Mouse (Mus musculus): ENCODE measurements around the gene Zbtb17. TPM values are rescaled to one million over a fixed set of nuclear protein-coding genes. Genes with fewer than 3 reads are reported as not detected.

The Zbtb17 gene
- polyA plus RNA-seq, 1 experiment from 2014 or later, result 43.8 TPM

DNA sequence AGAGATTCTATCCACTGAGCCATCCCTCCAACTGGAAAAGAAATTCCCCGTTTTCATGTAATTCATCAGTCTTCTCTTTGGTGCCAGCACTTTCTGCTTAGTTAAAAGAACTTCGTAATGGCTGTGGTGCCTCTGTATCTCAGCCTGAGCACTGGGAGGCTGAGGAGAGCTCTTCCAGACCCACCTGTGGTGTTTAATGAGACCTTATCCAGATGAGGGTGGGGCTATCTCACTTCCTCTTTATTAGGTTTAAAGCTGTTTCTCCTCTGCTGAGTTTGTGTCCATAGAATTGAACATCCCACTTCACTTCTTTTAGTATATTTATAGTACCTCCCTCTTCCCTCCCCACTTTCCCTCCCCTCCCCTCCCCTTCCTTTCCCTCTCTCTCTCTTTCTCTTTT is 6.8 kb downstream of the Zbtb17 start:
- H3K4me3 ChIP-seq, result no peak overlapping the region
- ATAC-seq (ENCODE audit: insufficient number of reproducible peaks, insufficient read depth, low FRiP score, low TSS enrichment, low read depth), result no peak
- no peaks in the 10 kb centered on the region for H3K27me3 ChIP-seq
- peaks cover 3% of the 10 kb centered on the region; the same call in 1 of the 2 replicates for H3K4me1 ChIP-seq
- H3K27ac ChIP-seq, result no peak overlapping the region
- WGBS, result 79% methylated on average over 2 of the region's 2 CpGs
- H3K9me3 ChIP-seq, result no peaks in the 10 kb centered on the region
- H3K36me3 ChIP-seq, result peaks cover 75% of the 10 kb centered on the region
- H3K4me2 ChIP-seq, result no peak overlapping the region
- no peak overlapping the region for H3K9ac ChIP-seq

DNA sequence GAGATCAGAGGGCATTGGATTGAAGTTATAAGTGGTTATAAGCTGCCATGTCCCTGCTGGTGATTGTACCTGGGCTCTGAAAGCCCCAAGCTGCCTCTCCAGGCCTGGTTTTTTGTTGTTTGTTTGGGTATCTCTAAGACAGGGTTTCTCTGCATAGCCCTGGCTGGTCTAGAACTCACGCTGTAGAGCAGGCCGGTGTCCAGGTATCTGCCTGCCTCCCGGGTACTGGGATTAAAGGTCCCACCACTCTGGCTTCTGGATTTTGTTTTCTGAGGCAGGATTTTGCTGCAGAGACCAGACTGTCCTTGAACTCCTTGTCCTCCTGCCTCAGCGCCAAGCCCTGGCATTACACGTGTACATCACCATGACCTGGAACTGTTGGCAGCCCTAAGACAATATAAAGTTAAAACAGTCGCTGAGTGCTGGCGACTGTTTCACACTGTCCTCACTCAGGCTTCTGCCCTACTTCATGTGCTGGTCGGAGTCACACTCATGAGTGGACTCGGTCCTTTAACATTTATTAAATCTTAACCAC is 7.5 kb downstream of the Zbtb17 start:
- WGBS, result 95% methylated on average over 9 of the region's 9 CpGs
- H3K4me2 ChIP-seq, result no peak overlapping the region

GRCm38 (mm10) chr4:141454581-141455350 is 10.3 kb downstream of the Zbtb17 start:
- Histone ChIP-seq H3K4me3 (no peak overlapping the region), H3K4me2 (no peak overlapping the region), H3K4me1 (peaks cover 17% of the 10 kb centered on the region), H3K36me3 (peaks cover 46% of the 10 kb centered on the region), H3K9ac (no peak overlapping the region), H3K9me3 (no peaks in the 10 kb centered on the region), H3K27ac (no peak overlapping the region), H3K27me3 (no peaks in the 10 kb centered on the region)
- no peak for ATAC-seq (ENCODE audit: insufficient number of reproducible peaks, insufficient read depth, low FRiP score, low TSS enrichment, low read depth)
- WGBS, result 83% methylated on average over 14 of the region's 14 CpGs

More for the DNA sequence above, 7.5 kb downstream of the Zbtb17 start:
- ATAC-seq (ENCODE audit: insufficient number of reproducible peaks, insufficient read depth, low FRiP score, low TSS enrichment, low read depth), result no peak
- H3K27me3 ChIP-seq, result no peaks in the 10 kb centered on the region
- no peaks in the 10 kb centered on the region for H3K9me3 ChIP-seq
- no peak overlapping the region for H3K4me3 ChIP-seq
- H3K36me3 ChIP-seq, result peaks cover 69% of the 10 kb centered on the region
- H3K9ac ChIP-seq, result no peak overlapping the region
- H3K27ac ChIP-seq, result no peak overlapping the region
- H3K4me1 ChIP-seq, result no peaks in the 10 kb centered on the region

DNA sequence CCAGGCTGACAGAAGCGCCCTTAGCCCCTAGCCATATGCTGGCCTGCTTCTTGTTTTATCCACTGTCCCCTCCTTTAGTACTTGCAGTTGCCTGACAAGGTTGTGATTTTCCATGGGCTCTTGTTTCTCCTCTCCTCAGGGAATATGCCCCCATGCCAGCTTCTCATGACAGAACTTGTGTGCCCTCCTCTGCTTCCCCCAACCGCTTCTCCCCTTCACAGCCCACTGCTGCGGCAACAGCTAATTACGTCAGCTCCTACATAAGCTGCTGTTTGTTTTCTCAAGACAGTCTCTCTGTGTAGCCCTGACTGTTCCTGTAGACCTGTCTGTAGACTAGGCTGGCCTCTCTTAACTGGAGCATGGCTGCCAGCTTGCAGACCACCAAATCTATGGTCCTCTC is 11.1 kb downstream of the Zbtb17 start:
- Histone ChIP-seq H3K9me3 (no peaks in the 10 kb centered on the region), H3K27ac (peak overlapping the region; percentile 34; the same call in 1 of the 2 replicates), H3K9ac (no peak overlapping the region), H3K27me3 (no peaks in the 10 kb centered on the region), H3K4me1 (peaks cover 17% of the 10 kb centered on the region), H3K36me3 (peaks cover 44% of the 10 kb centered on the region), H3K4me2 (no peak overlapping the region), H3K4me3 (no peak overlapping the region)
- ATAC-seq (ENCODE audit: insufficient number of reproducible peaks, insufficient read depth, low FRiP score, low TSS enrichment, low read depth), result no peak
- 70% methylated on average over 4 of the region's 4 CpGs for WGBS

DNA sequence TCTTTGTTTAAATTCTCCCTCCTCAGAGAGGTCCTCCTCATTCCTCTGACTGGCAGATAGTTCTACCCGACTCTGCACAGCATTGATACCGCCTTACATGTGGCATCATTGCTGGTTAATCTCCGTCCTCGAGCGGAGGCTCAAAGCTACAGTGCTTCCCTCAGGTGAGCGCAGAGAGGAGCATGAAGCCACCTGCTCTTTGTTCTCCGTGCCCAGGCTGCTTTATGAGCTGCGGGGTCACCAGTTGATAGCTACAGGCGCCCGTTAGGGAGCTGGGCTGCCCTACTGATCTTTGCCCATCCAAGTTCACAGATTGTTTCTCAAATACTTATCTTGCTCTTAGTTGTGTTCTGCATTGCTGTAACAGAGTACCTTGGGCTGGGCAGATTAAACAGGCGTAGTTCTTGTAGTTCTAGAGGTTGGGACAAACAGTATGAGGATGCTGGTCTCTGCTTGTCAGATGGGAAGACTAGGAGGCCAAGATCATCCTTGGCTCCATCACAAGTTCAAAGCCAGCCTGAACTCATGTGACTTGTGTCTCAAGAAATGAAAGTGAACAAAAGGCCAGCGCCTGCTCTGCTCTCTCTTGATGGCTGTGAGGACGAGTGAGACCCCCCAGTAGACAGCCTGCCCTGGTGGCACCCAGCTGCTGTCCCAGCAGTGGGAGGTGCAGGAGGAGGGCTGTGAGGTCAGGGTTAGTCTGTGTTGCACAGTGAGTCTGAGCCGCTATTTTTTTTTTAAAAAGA is 11.9 kb downstream of the Zbtb17 start:
- Histone ChIP-seq H3K9me3 (no peaks in the 10 kb centered on the region), H3K36me3 (peaks cover 47% of the 10 kb centered on the region), H3K9ac (no peak overlapping the region), H3K4me2 (no peak overlapping the region), H3K27me3 (no peaks in the 10 kb centered on the region), H3K27ac (no peak overlapping the region), H3K4me1 (peaks cover 17% of the 10 kb centered on the region), H3K4me3 (no peak overlapping the region)
- ATAC-seq (ENCODE audit: insufficient number of reproducible peaks, insufficient read depth, low FRiP score, low TSS enrichment, low read depth), result no peak
- WGBS, result 91% methylated on average over 14 of the region's 14 CpGs

DNA sequence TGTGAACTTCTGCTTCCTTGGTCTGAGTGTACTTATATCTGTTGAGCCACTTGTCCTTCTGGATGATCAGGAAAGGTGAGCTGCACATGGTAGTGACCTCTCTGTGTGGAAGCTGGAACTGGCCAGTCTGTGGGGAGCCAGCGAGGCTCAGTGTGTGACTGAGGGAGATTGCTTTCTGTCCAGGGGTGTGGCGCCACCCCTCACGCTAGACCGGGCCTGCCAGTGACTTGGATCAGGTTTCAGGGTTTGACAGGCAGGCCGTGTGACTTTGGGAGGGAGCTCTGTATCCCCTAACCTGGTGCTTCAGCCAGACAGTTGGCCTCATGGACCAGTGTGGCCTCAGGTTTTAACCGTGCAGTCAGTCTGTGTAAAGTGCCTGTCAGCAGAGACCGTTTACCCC is 13.8 kb downstream of the Zbtb17 start:
- Histone ChIP-seq H3K4me3 (no peak overlapping the region), H3K4me2 (peak overlapping the region; percentile 26), H3K9ac (peak overlapping the region; percentile 62), H3K9me3 (no peaks in the 10 kb centered on the region), H3K27me3 (no peaks in the 10 kb centered on the region), H3K36me3 (peaks cover 50% of the 10 kb centered on the region), H3K4me1 (peaks cover 17% of the 10 kb centered on the region), H3K27ac (peak overlapping the region; percentile 68)
- ATAC-seq (ENCODE audit: insufficient number of reproducible peaks, insufficient read depth, low FRiP score, low TSS enrichment, low read depth), result no peak
- 11% methylated on average over 7 of the region's 7 CpGs for WGBS

GRCm38 (mm10) chr4:141458888-141459287 is 14.4 kb downstream of the Zbtb17 start:
- no peaks in the 10 kb centered on the region for H3K27me3 ChIP-seq
- no peaks in the 10 kb centered on the region for H3K9me3 ChIP-seq
- ATAC-seq (ENCODE audit: insufficient number of reproducible peaks, insufficient read depth, low FRiP score, low TSS enrichment, low read depth), result no peak
- WGBS, result 67% methylated on average over 3 of the region's 3 CpGs
- H3K4me2 ChIP-seq, result no peak overlapping the region
- peak overlapping the region; percentile 68 for H3K27ac ChIP-seq
- H3K9ac ChIP-seq, result peak overlapping the region; percentile 62
- peaks cover 51% of the 10 kb centered on the region for H3K36me3 ChIP-seq
- H3K4me3 ChIP-seq, result no peak overlapping the region
- H3K4me1 ChIP-seq, result peaks cover 17% of the 10 kb centered on the region

DNA sequence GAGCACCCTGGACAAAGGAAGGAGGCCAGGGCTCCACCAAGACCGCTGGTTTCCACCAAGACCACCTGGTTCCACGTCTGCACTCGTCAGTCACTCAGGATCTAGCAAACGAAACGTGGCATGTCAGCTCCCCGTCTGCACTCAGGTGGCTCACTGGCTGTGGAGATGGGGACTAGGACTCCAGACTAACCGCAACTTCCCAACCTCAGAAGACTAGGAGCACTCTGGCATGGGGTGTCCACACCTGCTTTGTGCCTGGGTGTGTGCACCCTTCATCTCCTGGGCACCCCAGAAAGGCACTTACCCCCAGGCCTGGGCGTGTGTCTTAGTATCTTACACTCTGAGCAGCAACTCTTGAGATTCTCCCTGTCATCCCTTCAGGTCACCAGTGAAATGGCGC is 15.3 kb downstream of the Zbtb17 start:
- Histone ChIP-seq H3K4me1 (peaks cover 17% of the 10 kb centered on the region), H3K4me2 (no peak overlapping the region), H3K9me3 (no peaks in the 10 kb centered on the region), H3K4me3 (no peak overlapping the region), H3K27ac (no peak overlapping the region), H3K27me3 (no peaks in the 10 kb centered on the region), H3K36me3 (peaks cover 59% of the 10 kb centered on the region), H3K9ac (no peak overlapping the region)
- no peak for ATAC-seq (ENCODE audit: insufficient number of reproducible peaks, insufficient read depth, low FRiP score, low TSS enrichment, low read depth)
- WGBS, result 84% methylated on average over 9 of the region's 9 CpGs

DNA sequence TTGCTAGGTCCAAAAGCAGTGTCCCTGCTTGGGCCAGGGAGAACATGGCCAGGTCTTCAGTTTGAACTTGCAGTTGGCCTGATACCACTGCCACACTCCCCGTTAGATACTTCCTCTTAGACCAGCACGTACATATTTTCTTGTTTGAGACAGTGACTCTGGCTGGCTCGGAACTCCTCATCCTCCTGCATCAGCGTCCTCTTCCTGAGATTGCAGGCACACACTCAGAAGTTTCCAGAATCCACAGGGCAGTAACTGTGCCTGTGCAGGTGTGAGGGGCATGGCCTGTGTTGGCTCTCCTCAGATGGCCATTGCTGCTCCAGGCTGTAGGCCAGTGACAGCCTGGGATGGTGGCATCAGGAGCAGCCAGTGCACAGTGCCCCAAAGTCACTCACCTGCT is 16.0 kb downstream of the Zbtb17 start:
- Histone ChIP-seq H3K36me3 (peaks cover 66% of the 10 kb centered on the region), H3K9me3 (no peaks in the 10 kb centered on the region), H3K4me2 (no peak overlapping the region), H3K27ac (no peak overlapping the region), H3K9ac (no peak overlapping the region), H3K4me1 (peaks cover 17% of the 10 kb centered on the region), H3K4me3 (no peak overlapping the region), H3K27me3 (no peaks in the 10 kb centered on the region)
- WGBS, result 92% methylated on average over 4 of the region's 4 CpGs
- ATAC-seq (ENCODE audit: insufficient number of reproducible peaks, insufficient read depth, low FRiP score, low TSS enrichment, low read depth), result no peak

- ATAC-seq (ENCODE audit: insufficient number of reproducible peaks, insufficient read depth, low FRiP score, low TSS enrichment, low read depth), result no peak
- Histone ChIP-seq H3K27ac (0 out of 2 replicates have a peak overlapping the region, but pooled peaks have one; percentile 2), H3K4me1 (peaks cover 17% of the 10 kb centered on the region), H3K4me2 (no peak overlapping the region), H3K27me3 (no peaks in the 10 kb centered on the region), H3K36me3 (peaks cover 66% of the 10 kb centered on the region), H3K4me3 (no peak overlapping the region), H3K9me3 (no peaks in the 10 kb centered on the region), H3K9ac (no peak overlapping the region)
- 69% methylated on average over 12 of the region's 12 CpGs for WGBS
Observed at GRCm38 (mm10) chr4:141461088-141461487, 16.6 kb downstream of the Zbtb17 start.

- ATAC-seq (ENCODE audit: insufficient number of reproducible peaks, insufficient read depth, low FRiP score, low TSS enrichment, low read depth), result no peak
- no peak overlapping the region for H3K4me2 ChIP-seq
- H3K36me3 ChIP-seq, result peaks cover 69% of the 10 kb centered on the region
- H3K4me3 ChIP-seq, result no peak overlapping the region
- H3K9ac ChIP-seq, result no peak overlapping the region
- H3K27me3 ChIP-seq, result no peaks in the 10 kb centered on the region
- no peaks in the 10 kb centered on the region for H3K9me3 ChIP-seq
- H3K4me1 ChIP-seq, result peaks cover 17% of the 10 kb centered on the region
- H3K27ac ChIP-seq, result 0 out of 2 replicates have a peak overlapping the region, but pooled peaks have one; percentile 2
- WGBS, result 92% methylated on average over 12 of the region's 12 CpGs
Observed at GRCm38 (mm10) chr4:141461576-141461975, 17.1 kb downstream of the Zbtb17 start.

Measured in embryonic facial prominence, embryonic 13.5 days (tissue).